Mouse (Mus musculus): Measurements from ENCODE around the gene Ptges3l. TPM values are rescaled to one million over a fixed set of nuclear protein-coding genes. Genes with fewer than 3 reads are reported as not detected.

Gene Ptges3l
- polyA plus RNA-seq, 1 experiment from 2014 or later, result 35.5 TPM

DNA sequence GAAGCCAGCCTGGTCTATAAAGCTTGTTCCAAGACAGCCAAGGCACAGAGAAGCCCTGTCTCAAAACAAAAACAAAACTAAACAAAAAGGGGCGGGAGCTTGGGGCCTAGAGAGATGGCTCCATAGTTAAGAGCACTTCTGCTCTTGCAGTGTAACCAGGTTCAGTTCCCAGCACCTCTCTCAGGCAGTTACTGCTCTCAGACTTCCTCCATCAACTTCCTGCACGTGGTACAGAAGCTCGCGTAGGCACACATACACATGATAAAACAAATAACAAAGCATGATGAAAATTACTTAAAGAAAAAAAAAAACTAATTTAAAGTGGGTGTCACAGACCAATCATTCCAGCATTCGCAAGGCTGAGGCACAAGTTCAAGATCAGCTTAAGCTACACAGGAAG, 5.0 kb downstream of the Ptges3l start:
- 86% methylated on average over 5 of the region's 5 CpGs for WGBS
- no peak overlapping the region for H3K4me3 ChIP-seq (ENCODE audit: low read depth, low read length)
- no peak overlapping the region for H3K9ac ChIP-seq (ENCODE audit: low read depth, low read length)
- ATAC-seq (ENCODE audit: low read depth), result no peak
- no peak for DNase-seq (ENCODE audit: low spot score)
- H3K9me3 ChIP-seq (ENCODE audit: control insufficient read depth, low read length), result no peaks in the 10 kb centered on the region
- H3K4me2 ChIP-seq (ENCODE audit: low read depth, low read length), result no peak overlapping the region
- peaks cover 11% of the 10 kb centered on the region for H3K4me1 ChIP-seq (ENCODE audit: control insufficient read depth, insufficient read depth, low read length)
- H3K36me3 ChIP-seq (ENCODE audit: control insufficient read depth, insufficient read depth, low read length), result no peaks in the 10 kb centered on the region
- H3K27me3 ChIP-seq (replicated peaks; ENCODE audit: control insufficient read depth, insufficient read depth, low read length), result no peaks in the 10 kb centered on the region
- H3K27ac ChIP-seq (replicated peaks; ENCODE audit: low read depth, low read length), result no peak overlapping the region

DNA sequence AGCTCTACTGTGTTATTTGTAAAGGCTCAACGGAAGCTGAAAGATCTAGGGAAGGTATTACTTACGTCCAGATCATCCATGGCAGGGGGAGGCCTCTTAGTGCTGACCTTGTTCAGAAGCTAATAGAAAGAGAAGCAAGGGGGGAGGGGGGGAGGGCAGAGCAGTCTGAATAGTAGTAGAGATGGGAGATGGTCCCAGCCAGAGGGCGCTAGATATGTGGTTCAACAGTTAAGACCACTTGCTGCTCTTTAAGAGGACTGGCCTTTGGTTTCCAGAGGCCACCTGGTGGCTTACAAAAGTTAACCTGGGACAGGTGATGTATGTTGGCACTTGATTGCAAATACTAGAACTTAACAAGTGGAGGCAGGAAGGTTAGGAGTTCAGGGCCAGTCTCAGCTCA, 5.5 kb downstream of the Ptges3l start:
- no peak overlapping the region for H3K27ac ChIP-seq (replicated peaks; ENCODE audit: low read depth, low read length)
- no peaks in the 10 kb centered on the region for H3K36me3 ChIP-seq (ENCODE audit: control insufficient read depth, insufficient read depth, low read length)
- H3K4me1 ChIP-seq (ENCODE audit: control insufficient read depth, insufficient read depth, low read length), result peaks cover 11% of the 10 kb centered on the region
- H3K9ac ChIP-seq (ENCODE audit: low read depth, low read length), result no peak overlapping the region
- WGBS, result 31% methylated on average over 3 of the region's 3 CpGs
- ATAC-seq (ENCODE audit: low read depth), result no peak
- no peaks in the 10 kb centered on the region for H3K27me3 ChIP-seq (replicated peaks; ENCODE audit: control insufficient read depth, insufficient read depth, low read length)
- no peak for DNase-seq (ENCODE audit: low spot score)
- H3K9me3 ChIP-seq (ENCODE audit: control insufficient read depth, low read length), result no peaks in the 10 kb centered on the region
- no peak overlapping the region for H3K4me2 ChIP-seq (ENCODE audit: low read depth, low read length)
- no peak overlapping the region for H3K4me3 ChIP-seq (ENCODE audit: low read depth, low read length)

DNA sequence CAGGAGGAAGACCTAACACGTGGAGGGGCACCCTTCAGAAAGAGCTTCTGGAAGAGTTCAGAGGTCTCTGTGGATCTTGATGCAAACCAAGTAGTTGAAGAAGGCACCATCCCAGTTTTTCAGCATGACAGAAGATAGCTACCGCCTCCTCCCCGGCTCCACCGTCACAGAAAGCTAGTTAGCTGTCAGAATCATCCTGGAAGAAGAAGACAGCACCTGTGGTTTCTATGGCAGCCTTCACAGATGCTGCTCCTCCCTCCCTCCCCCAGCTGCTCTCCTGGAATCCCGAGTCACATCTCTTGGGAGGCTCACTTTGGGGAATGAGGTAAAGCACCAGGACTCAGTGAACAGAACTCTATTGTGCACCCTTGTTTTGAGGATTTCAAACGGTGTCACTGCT, 6.1 kb downstream of the Ptges3l start:
- Histone ChIP-seq H3K27me3 (replicated peaks; ENCODE audit: control insufficient read depth, insufficient read depth, low read length) (no peaks in the 10 kb centered on the region), H3K36me3 (ENCODE audit: control insufficient read depth, insufficient read depth, low read length) (0 out of 2 replicates have a peak, but pooled peaks cover 2% of the 10 kb centered on the region), H3K27ac (replicated peaks; ENCODE audit: low read depth, low read length) (no peak overlapping the region), H3K9ac (ENCODE audit: low read depth, low read length) (no peak overlapping the region), H3K4me1 (ENCODE audit: control insufficient read depth, insufficient read depth, low read length) (peaks cover 11% of the 10 kb centered on the region), H3K9me3 (ENCODE audit: control insufficient read depth, low read length) (no peaks in the 10 kb centered on the region), H3K4me2 (ENCODE audit: low read depth, low read length) (no peak overlapping the region), H3K4me3 (ENCODE audit: low read depth, low read length) (no peak overlapping the region)
- WGBS, result 59% methylated on average over 6 of the region's 6 CpGs
- ATAC-seq (ENCODE audit: low read depth), result no peak
- no peak for DNase-seq (ENCODE audit: low spot score)

DNA sequence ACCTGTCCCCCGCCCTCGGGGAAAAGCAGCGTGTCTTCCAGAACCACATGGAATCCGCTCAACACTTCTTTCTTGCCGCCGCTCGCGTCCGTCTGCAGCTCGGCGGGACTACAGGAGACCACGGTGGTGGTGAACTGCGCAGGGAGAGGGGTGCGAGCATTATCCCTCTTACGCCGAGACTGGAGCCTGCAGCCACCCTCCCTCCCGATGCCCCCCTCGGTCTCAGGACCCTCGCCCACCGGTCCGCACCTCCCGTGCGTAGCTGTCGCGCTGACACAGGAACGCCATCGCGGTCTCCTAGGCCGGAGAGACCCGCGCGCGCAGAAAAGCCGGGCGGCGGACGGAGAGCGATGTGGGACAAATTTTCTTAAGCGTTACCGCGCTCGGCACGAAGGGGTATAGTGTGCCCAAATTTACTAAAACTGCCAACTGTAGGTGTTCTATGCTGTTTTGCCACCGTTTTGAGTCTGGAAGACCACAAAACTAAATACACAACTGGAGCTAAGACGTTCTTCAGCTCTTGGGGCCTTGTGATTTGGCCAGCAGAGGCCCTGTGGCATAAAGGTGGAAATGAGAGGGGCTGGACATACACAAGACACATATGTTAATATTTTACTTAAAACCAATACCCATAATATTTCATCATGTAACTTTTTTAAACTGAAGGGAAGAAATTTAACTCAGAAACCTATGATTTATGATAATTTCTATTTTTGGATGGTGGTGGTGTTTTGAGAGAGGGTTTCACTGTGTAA, 7.9 kb downstream of the Ptges3l start, which contains the start of gene Aarsd1:
Gene Aarsd1 (minus strand): TSS at position 515 of the 755 bp plus-strand sequence.
- H3K4me3 ChIP-seq (ENCODE audit: low read depth, low read length), result peak within 1 kb of the TSS; percentile 74
- under 1% methylated on average over 44 of the region's 45 CpGs for WGBS

DNA sequence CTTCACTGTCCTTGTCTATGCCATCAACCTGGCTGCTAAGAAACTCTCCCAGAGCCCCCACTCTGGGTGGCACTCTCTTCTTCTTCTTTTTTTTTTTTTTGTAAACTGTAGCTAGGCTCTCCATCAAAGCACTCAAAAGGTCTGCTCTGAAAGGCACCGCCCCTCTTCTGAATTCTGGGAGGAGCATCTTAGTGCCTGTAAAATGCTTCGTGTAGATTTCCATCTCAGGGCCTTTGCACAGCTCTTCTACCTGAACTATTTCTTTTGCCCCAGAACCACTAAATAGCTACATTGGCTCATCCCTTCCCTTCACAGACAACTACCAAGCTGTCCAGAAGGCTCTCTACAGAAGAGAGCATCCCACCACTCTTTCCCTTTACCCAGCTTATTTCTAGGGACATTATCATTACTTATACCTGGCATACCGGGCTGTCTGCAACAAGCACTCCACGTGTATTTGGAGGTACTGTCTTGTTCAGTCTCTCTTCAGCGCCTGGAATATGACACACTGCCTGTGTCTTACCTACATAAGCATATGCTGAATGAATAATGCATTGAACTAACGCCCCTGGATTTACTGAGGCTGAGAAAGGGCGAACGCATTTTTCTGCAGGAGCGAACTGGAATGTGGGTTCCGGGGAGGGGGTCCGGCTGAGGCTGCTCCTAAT, 8.6 kb downstream of the Ptges3l start:
- Histone ChIP-seq H3K4me2 (ENCODE audit: low read depth, low read length) (peak overlapping the region; percentile 75), H3K4me1 (ENCODE audit: control insufficient read depth, insufficient read depth, low read length) (peaks cover 4% of the 10 kb centered on the region; the same call in 1 of the 2 replicates), H3K27ac (replicated peaks; ENCODE audit: low read depth, low read length) (peak overlapping the region; percentile 63), H3K27me3 (replicated peaks; ENCODE audit: control insufficient read depth, insufficient read depth, low read length) (no peaks in the 10 kb centered on the region), H3K9me3 (ENCODE audit: control insufficient read depth, low read length) (no peaks in the 10 kb centered on the region), H3K9ac (ENCODE audit: low read depth, low read length) (peak overlapping the region; percentile 86), H3K4me3 (ENCODE audit: low read depth, low read length) (peak overlapping the region; percentile 74), H3K36me3 (ENCODE audit: control insufficient read depth, insufficient read depth, low read length) (peaks cover 24% of the 10 kb centered on the region)
- DNase-seq (ENCODE audit: low spot score), result no peak
- 2% methylated on average over 11 of the region's 11 CpGs for WGBS
- ATAC-seq (ENCODE audit: low read depth), result no peak; the same call in 1 of the 2 replicates

More for the DNA sequence above, 7.9 kb downstream of the Ptges3l start, which contains the start of gene Aarsd1:
- Histone ChIP-seq H3K27ac (replicated peaks; ENCODE audit: low read depth, low read length) (peak within 1 kb of the TSS; percentile 63), H3K27me3 (replicated peaks; ENCODE audit: control insufficient read depth, insufficient read depth, low read length) (no peaks in the 10 kb centered on the region), H3K9ac (ENCODE audit: low read depth, low read length) (peak within 1 kb of the TSS; percentile 86), H3K4me1 (ENCODE audit: control insufficient read depth, insufficient read depth, low read length) (peaks cover 4% of the 10 kb centered on the region; the same call in 1 of the 2 replicates), H3K4me2 (ENCODE audit: low read depth, low read length) (peak within 1 kb of the TSS; percentile 75), H3K9me3 (ENCODE audit: control insufficient read depth, low read length) (no peaks in the 10 kb centered on the region), H3K36me3 (ENCODE audit: control insufficient read depth, insufficient read depth, low read length) (peaks cover 17% of the 10 kb centered on the region)
- peak; percentile 86 for DNase-seq (ENCODE audit: low spot score)
- ATAC-seq (ENCODE audit: low read depth), result peak; percentile 88

DNA sequence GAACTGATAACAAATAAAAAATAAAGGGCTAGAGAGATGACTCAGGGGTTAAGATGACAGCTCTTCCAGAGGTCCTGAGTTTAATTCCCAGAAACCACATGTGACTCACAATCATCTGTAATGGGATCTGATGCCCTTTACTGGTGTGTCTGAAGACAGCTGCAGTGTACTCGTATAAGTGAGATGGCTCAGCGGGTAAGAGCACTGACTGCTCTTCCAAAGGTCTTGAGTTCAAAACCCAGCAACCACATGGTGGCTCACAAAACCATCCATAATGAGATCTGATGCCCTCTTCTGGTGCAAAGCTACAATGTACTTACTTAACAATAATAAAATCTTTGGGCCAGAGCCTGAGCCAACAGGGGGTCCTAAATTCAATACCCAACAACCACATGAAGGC, 9.8 kb downstream of the Ptges3l start:
- no peaks in the 10 kb centered on the region for H3K9me3 ChIP-seq (ENCODE audit: control insufficient read depth, low read length)
- H3K27ac ChIP-seq (replicated peaks; ENCODE audit: low read depth, low read length), result no peak overlapping the region
- DNase-seq (ENCODE audit: low spot score) (no peak), ATAC-seq (ENCODE audit: low read depth) (no peak)
- H3K4me2 ChIP-seq (ENCODE audit: low read depth, low read length), result no peak overlapping the region
- no peak overlapping the region for H3K4me3 ChIP-seq (ENCODE audit: low read depth, low read length)
- peaks cover 37% of the 10 kb centered on the region for H3K36me3 ChIP-seq (ENCODE audit: control insufficient read depth, insufficient read depth, low read length)
- H3K27me3 ChIP-seq (replicated peaks; ENCODE audit: control insufficient read depth, insufficient read depth, low read length), result no peaks in the 10 kb centered on the region
- WGBS, result 82% methylated on average over 2 of the region's 2 CpGs
- peaks cover 4% of the 10 kb centered on the region; the same call in 1 of the 2 replicates for H3K4me1 ChIP-seq (ENCODE audit: control insufficient read depth, insufficient read depth, low read length)
- H3K9ac ChIP-seq (ENCODE audit: low read depth, low read length), result no peak overlapping the region

DNA sequence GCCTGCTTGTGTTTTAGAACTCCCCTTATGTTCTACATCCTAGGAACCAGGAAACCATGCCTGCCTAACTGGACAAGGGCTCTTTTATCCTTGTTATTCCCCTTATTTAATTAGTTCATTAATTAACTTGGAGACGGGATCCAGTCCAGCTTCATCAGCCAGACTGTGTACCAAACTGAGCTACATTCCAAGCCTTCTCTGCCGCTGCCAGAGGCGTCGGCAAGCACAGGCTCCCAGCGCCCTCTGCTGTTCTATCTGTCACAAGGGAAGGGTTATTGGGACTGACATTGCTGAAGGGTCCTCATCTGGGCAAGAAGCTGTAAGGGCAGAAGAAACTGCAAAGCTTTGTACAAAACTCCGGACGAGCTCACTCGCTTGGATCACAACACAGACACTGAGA, 30.0 kb downstream of the Ptges3l start:
- Histone ChIP-seq H3K9ac (ENCODE audit: low read depth, low read length) (peak overlapping the region; percentile 30; the same call in 1 of the 2 replicates), H3K9me3 (ENCODE audit: control insufficient read depth, low read length) (no peaks in the 10 kb centered on the region), H3K4me2 (ENCODE audit: low read depth, low read length) (no peak overlapping the region), H3K36me3 (ENCODE audit: control insufficient read depth, insufficient read depth, low read length) (no peaks in the 10 kb centered on the region), H3K27me3 (replicated peaks; ENCODE audit: control insufficient read depth, insufficient read depth, low read length) (no peaks in the 10 kb centered on the region), H3K4me1 (ENCODE audit: control insufficient read depth, insufficient read depth, low read length) (no peaks in the 10 kb centered on the region), H3K27ac (replicated peaks; ENCODE audit: low read depth, low read length) (no peak overlapping the region), H3K4me3 (ENCODE audit: low read depth, low read length) (no peak overlapping the region)
- WGBS, result 4% methylated on average over 8 of the region's 8 CpGs
- DNase-seq (ENCODE audit: low spot score), result peak; percentile 85
- peak; percentile 65; the same call in 1 of the 2 replicates for ATAC-seq (ENCODE audit: low read depth)

DNA sequence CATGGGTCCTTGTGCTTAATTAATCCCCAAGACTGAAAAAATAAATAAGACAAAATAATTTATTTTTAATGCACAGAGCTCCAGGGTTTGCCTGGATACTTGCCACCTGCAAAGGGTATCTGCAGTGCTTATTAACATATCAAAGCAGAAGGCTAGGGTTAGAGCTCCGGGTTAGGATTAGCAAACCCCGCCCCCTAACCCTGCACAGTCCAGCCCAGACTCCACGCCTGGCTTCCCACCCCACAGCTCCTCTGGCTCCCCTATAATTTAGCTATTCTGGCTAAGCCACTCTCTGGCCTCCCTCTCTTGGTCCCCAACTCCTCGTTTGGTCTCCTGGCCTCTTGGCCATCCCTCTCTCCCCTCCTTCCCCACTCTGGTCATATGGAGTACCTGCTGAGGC, 43.3 kb downstream of the Ptges3l start:
- Histone ChIP-seq H3K27me3 (replicated peaks; ENCODE audit: control insufficient read depth, insufficient read depth, low read length) (no peaks in the 10 kb centered on the region), H3K4me3 (ENCODE audit: low read depth, low read length) (no peak overlapping the region), H3K27ac (replicated peaks; ENCODE audit: low read depth, low read length) (no peak overlapping the region), H3K36me3 (ENCODE audit: control insufficient read depth, insufficient read depth, low read length) (no peaks in the 10 kb centered on the region), H3K9me3 (ENCODE audit: control insufficient read depth, low read length) (no peaks in the 10 kb centered on the region), H3K4me1 (ENCODE audit: control insufficient read depth, insufficient read depth, low read length) (no peaks in the 10 kb centered on the region), H3K9ac (ENCODE audit: low read depth, low read length) (no peak overlapping the region), H3K4me2 (ENCODE audit: low read depth, low read length) (no peak overlapping the region)
- DNase-seq (ENCODE audit: low spot score) (no peak), ATAC-seq (ENCODE audit: low read depth) (no peak)
- WGBS, result 21% methylated on average over 4 of the region's 4 CpGs
